9 mouse cellular contexts compared by ENCODE assay signal in the genomic region with DNA sequence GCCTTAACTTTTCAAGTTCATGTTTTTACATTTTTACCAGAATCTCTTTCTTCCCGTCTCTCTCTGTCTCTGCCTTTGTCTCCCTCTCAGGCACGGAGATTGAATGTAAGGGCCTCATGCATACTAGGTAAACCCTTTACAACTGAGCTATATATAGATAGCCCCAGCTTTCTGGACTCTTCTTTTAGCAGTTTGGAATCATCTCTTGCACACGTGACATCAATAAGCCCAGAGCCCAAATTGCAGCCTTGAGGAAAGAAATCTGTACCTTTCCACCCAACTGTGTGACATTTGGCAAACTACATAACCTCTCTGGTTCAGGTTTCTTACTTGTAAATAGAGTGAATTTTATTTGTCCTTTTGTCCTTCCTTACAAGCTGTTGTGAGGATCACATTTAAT. TPM values are rescaled to one million over a fixed set of nuclear protein-coding genes. Genes with fewer than 3 reads are reported as not detected.
DNase-seq lines count a peak whose midpoint lies in the region; ATAC-seq and TF ChIP-seq lines count a peak whose summit lies in the region.
"Had no signal": no experiment of that assay in that cellular context is flagged by ENCODE, and none has a peak within 500 bp of the region (broad histone marks: within the 10 kb centered on the region; RNA-seq: fewer than 3 reads in every experiment).

No protein-coding gene starts in this region.

- DNase-seq in heart, adult 8-10 months (ENCODE audit: low spot score) = no peak
- DNase-seq in layer of hippocampus, adult 8-10 months (ENCODE audit: low spot score in 2 of 2) = no peak
- DNase-seq in testis, postnatal 10 days (ENCODE audit: low spot score) = no peak
- DNase-seq in layer of hippocampus, adult 18-20 months (ENCODE audit: low spot score in 2 of 2) = no peak
- DNase-seq: cerebellum, adult 8-10 months had no signal

- no peak for TF ChIP-seq CTCF in E14TG2a.4 (conservative IDR thresholded peaks at IDR 0.05; ENCODE audit: low read length)

- ATAC-seq in heart, embryonic 11.5 days (replicated peaks; ENCODE audit: insufficient number of reproducible peaks, low FRiP score, low TSS enrichment) = no peak
- no peak for ATAC-seq in forebrain, embryonic 16.5 days
- no peak for ATAC-seq in liver, embryonic 16.5 days (ENCODE audit: low read depth)

- H3K27ac ChIP-seq in heart, embryonic 11.5 days (ENCODE audit: low read depth, low read length) = peak overlapping the region; percentile 81; the same call in 1 of the 2 replicates
- H3K27ac ChIP-seq in forebrain, embryonic 16.5 days (ENCODE audit: low read length) = peak overlapping the region; percentile 98
- no peak overlapping the region for H3K27ac ChIP-seq in liver, embryonic 16.5 days (ENCODE audit: low read length)

- no peaks in the 10 kb centered on the region for H3K9me3 ChIP-seq in heart, embryonic 11.5 days (replicated peaks; ENCODE audit: control insufficient read depth, low read length)
- no peaks in the 10 kb centered on the region for H3K9me3 ChIP-seq in E14TG2a.4 (ENCODE audit: low read length)
- no peaks in the 10 kb centered on the region for H3K9me3 ChIP-seq in forebrain, embryonic 16.5 days (ENCODE audit: control insufficient read depth, low read length)
- H3K9me3 ChIP-seq in liver, embryonic 16.5 days (replicated peaks; ENCODE audit: control insufficient read depth, low read length) = no peaks in the 10 kb centered on the region

- no peaks in the 10 kb centered on the region; the same call in 1 of the 2 replicates for H3K4me1 ChIP-seq in heart, embryonic 11.5 days (ENCODE audit: control insufficient read depth, insufficient read depth, low read length)
- H3K4me1 ChIP-seq in E14TG2a.4 (replicated peaks; ENCODE audit: low read depth, low read length) = peaks cover 16% of the 10 kb centered on the region
- H3K4me1 ChIP-seq in forebrain, embryonic 16.5 days (replicated peaks; ENCODE audit: control insufficient read depth, insufficient read depth, low read length) = peaks cover 18% of the 10 kb centered on the region
- H3K4me1 ChIP-seq in liver, embryonic 16.5 days (ENCODE audit: control insufficient read depth, low read depth, low read length) = peaks cover 14% of the 10 kb centered on the region

- H3K27me3 ChIP-seq in heart, embryonic 11.5 days (ENCODE audit: control insufficient read depth, insufficient read depth, low read length) = no peaks in the 10 kb centered on the region
- peaks cover 19% of the 10 kb centered on the region for H3K27me3 ChIP-seq in E14TG2a.4 (ENCODE audit: insufficient read depth, low read length)
- H3K27me3 ChIP-seq in forebrain, embryonic 16.5 days (replicated peaks; ENCODE audit: control insufficient read depth, insufficient read depth, low read length) = no peaks in the 10 kb centered on the region
- H3K27me3 ChIP-seq in liver, embryonic 16.5 days (ENCODE audit: control insufficient read depth, insufficient read depth, low read depth, low read length) = peaks cover 32% of the 10 kb centered on the region

- H3K4me3 ChIP-seq in heart, embryonic 11.5 days (ENCODE audit: low read depth, low read length) = peak overlapping the region; percentile 87
- H3K4me3 ChIP-seq in E14TG2a.4 (replicated peaks; ENCODE audit: low read length) = peak overlapping the region; percentile 91
- H3K4me3 ChIP-seq in forebrain, embryonic 16.5 days (replicated peaks; ENCODE audit: low read length) = peak overlapping the region; percentile 70
- H3K4me3 ChIP-seq in liver, embryonic 16.5 days (ENCODE audit: low read depth, low read length) = peak overlapping the region; percentile 71; the same call in 1 of the 2 replicates

- WGBS in heart, embryonic 11.5 days (ENCODE audit: insufficient replicate concordance) = 26% methylated on average over 3 of the region's 3 CpGs
- 5% methylated on average over 3 of the region's 3 CpGs for WGBS in forebrain, embryonic 16.5 days
- 43% methylated on average over 3 of the region's 3 CpGs for WGBS in liver, embryonic 16.5 days (ENCODE audit: insufficient replicate concordance)

- peak overlapping the region; percentile 96 for H3K4me2 ChIP-seq in heart, embryonic 11.5 days
- H3K4me2 ChIP-seq in forebrain, embryonic 16.5 days (ENCODE audit: low read length) = peak overlapping the region; percentile 77
- peak overlapping the region; percentile 90; the same call in 1 of the 2 replicates for H3K4me2 ChIP-seq in liver, embryonic 16.5 days (ENCODE audit: low read depth, low read length)

- no peak overlapping the region; the same call in 1 of the 2 replicates for H3K9ac ChIP-seq in heart, embryonic 11.5 days (ENCODE audit: low read depth, low read length)
- H3K9ac ChIP-seq in forebrain, embryonic 16.5 days (replicated peaks; ENCODE audit: low read depth, low read length) = peak overlapping the region; percentile 95
- no peak overlapping the region for H3K9ac ChIP-seq in liver, embryonic 16.5 days (ENCODE audit: low read depth, low read length)

- no peaks in the 10 kb centered on the region for H3K36me3 ChIP-seq in heart, embryonic 11.5 days (ENCODE audit: control insufficient read depth, insufficient read depth, low read length)
- H3K36me3 ChIP-seq in E14TG2a.4 (ENCODE audit: insufficient read depth, low read length) = no peaks in the 10 kb centered on the region
- no peaks in the 10 kb centered on the region for H3K36me3 ChIP-seq in forebrain, embryonic 16.5 days (ENCODE audit: control insufficient read depth, insufficient read depth)
- no peaks in the 10 kb centered on the region for H3K36me3 ChIP-seq in liver, embryonic 16.5 days (ENCODE audit: control insufficient read depth, insufficient read depth)

RNA-seq across cellular contexts. Expression of a gene that starts 1.5 kb away (rescaled TPM):
- polyA plus RNA-seq in heart, embryonic 11.5 days (2014; fragmentation: Nextera tagmentation; extraction: Ambion mirVana) = 12.8 and 15.0 TPM in 2 replicates
- total RNA-seq in heart, adult 8-10 months (2022) = 10 to 100 TPM in 1 of 4 experiments, 1 to 10 TPM in 3; 7.0 to 13.0 (median 8.6) TPM
- polyA plus RNA-seq in forebrain, embryonic 16.5 days (2015; fragmentation: Nextera tagmentation; extraction: Ambion mirVana) = 32.9 and 34.5 TPM in 2 replicates
- polyA plus RNA-seq in liver, embryonic 16.5 days (2015; fragmentation: Nextera tagmentation; extraction: Ambion mirVana) = 1.4 and 1.6 TPM in 2 replicates
- total RNA-seq in layer of hippocampus, adult 8-10 months (2022) = 100 to 1,000 TPM; 214 to 223 (median 215) TPM
- 100 to 1,000 TPM; 200 to 204 TPM for total RNA-seq in layer of hippocampus, adult 18-20 months (2021)

RNA-seq across cellular contexts. Expression of a gene that starts 34.9 kb away (rescaled TPM):
- polyA plus RNA-seq in heart, embryonic 11.5 days (2014; fragmentation: Nextera tagmentation; extraction: Ambion mirVana) = 262 and 278 TPM in 2 replicates
- total RNA-seq in heart, adult 8-10 months (2022) = 100 to 1,000 TPM; 151 to 245 (median 188) TPM
- polyA plus RNA-seq in forebrain, embryonic 16.5 days (2015; fragmentation: Nextera tagmentation; extraction: Ambion mirVana) = 233 and 249 TPM in 2 replicates
- polyA plus RNA-seq in liver, embryonic 16.5 days (2015; fragmentation: Nextera tagmentation; extraction: Ambion mirVana) = 109 and 121 TPM in 2 replicates
- total RNA-seq in layer of hippocampus, adult 8-10 months (2022) = 100 to 1,000 TPM; 138 to 178 (median 156) TPM
- total RNA-seq in layer of hippocampus, adult 18-20 months (2021) = 100 to 1,000 TPM; 162 to 182 TPM

Comparison
In these comparisons a context has a peak if more than half of its experiments do, and no peak if none do; other contexts are left out.
1. RNA of a gene that starts 1.5 kb away (total RNA-seq): 214 to 223 TPM in layer of hippocampus, adult 8-10 months and 200 to 204 TPM in layer of hippocampus, adult 18-20 months; 7.0 to 13.0 TPM in heart, adult 8-10 months; every median in the first group is over 10 times any median in the second.
2. Peak in every context shown above with its lines, with median percentiles within 50 percentile points of each other: H3K4me2 ChIP-seq and H3K4me3 ChIP-seq.